Mouse (Mus musculus): Measurements from ENCODE around the gene Pi4kb.

DNA sequence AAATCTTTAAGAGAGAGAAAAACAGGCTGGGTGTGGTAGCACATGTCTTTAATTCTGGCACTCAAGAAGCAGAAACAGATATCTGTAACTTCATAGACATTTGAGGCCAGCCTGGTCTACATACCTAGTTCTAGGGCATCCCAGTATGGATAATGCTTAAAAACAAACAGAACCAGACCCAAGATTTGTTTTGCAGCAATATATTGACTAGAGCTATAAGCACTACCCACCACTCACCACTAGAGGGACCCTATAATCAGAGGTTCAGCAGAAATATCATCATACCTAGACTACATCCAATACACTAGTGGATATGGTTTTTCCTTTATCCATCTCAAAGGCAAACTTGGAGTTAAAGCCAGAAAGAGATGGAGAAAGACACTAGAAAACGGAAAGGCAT is 78.4 kb downstream of the Pi4kb start:
- TF ChIP-seq GATA1 (IDR thresholded peaks at IDR 0.05; ENCODE audit: low read length) (no peak), TAL1 (IDR thresholded peaks at IDR 0.05; ENCODE audit: low read length) (no peak)

Data from erythroblast, embryonic 14.5 days (primary cell).